Mouse (Mus musculus) lung, embryonic 14.5 days (tissue): ENCODE data around the gene Hoxd1. TPM values are rescaled to one million over a fixed set of nuclear protein-coding genes. Genes with fewer than 3 reads are reported as not detected.

Experiments used
- ATAC-seq: fragments of 200-750 bp; cut with Nextera tagmentation; 2 replicates; pipeline ENCODE4 v1.8.0; 2017; ENCODE audit warnings: mild to moderate bottlenecking, moderate TSS enrichment, moderate library complexity; ENCODE audit not compliant: insufficient read depth
- DNase-seq: peaks from one replicate; pipeline ENCODE4 v3.0.0-alpha.2; 2015
- H3K27ac ChIP-seq: fragments of 300-500 bp; sonication (generic); 2 replicates; pipeline ENCODE4 v1.5.1; 2014; ENCODE audit warnings: low read depth, mild to moderate bottlenecking, moderate library complexity
- H3K27me3 ChIP-seq: fragments of 300-500 bp; sonication (generic); 2 replicates; pipeline ENCODE4 v1.6.1; 2014; ENCODE audit warnings: low read length, control low read depth; ENCODE audit not compliant: insufficient read depth
- H3K36me3 ChIP-seq: fragments of 300-500 bp; sonication (generic); 2 replicates; pipeline ENCODE4 v1.6.1; 2014; ENCODE audit warnings: control low read depth; ENCODE audit not compliant: insufficient read depth
- H3K4me1 ChIP-seq: fragments of 300-500 bp; sonication (generic); 2 replicates; pipeline ENCODE4 v1.6.1; 2014; ENCODE audit warnings: antibody characterized with exemption, control low read depth; ENCODE audit not compliant: insufficient read depth
- H3K4me2 ChIP-seq: fragments of 300-500 bp; sonication (generic); 2 replicates; pipeline ENCODE4 v1.6.1; 2014; ENCODE audit warnings: mild to moderate bottlenecking
- H3K4me3 ChIP-seq: fragments of 300-500 bp; sonication (generic); 2 replicates; pipeline ENCODE4 v1.5.1; 2014; ENCODE audit warnings: low read depth, low read length
- H3K9ac ChIP-seq: fragments of 300-500 bp; sonication (generic); 2 replicates; pipeline ENCODE4 v1.6.1; 2014
- H3K9me3 ChIP-seq: fragments of 300-500 bp; sonication (generic); 2 replicates; pipeline ENCODE4 v1.6.1; 2016; ENCODE audit warnings: low read depth, low read length, control low read depth
- CTCF ChIP-seq: IDR thresholded peaks from 2 replicates; pipeline ENCODE4 v1.5.1; 2016; ENCODE audit warnings: antibody characterized with exemption, low read depth
- WGBS: fragments of 180-500 bp; shearing (Covaris S2); extraction: QIAGEN DNeasy Blood & Tissue Kit; methylation state at CpG from one replicate; pipeline ENCODE4 v1.1.7; 2014; 5-methylcytosine and 5-hydroxymethylcytosine counted together
- polyA plus RNA-seq: library from polyadenylated mRNA; unstranded; fragments of >200 nt; fragmentation: Nextera tagmentation; extraction: Ambion mirVana; gene quantifications from 2 replicates; pipeline ENCODE4 v1.2.1, GENCODE M21; 2014

Gene Hoxd1
- polyA plus RNA-seq, 1 experiment from 2014 or later = 0.09 TPM

- Histone ChIP-seq H3K27me3 (peaks cover 100% of the 10 kb centered on the region), H3K4me2 (no peak overlapping the region), H3K27ac (no peak overlapping the region), H3K9ac (no peak overlapping the region), H3K9me3 (no peaks in the 10 kb centered on the region), H3K36me3 (no peaks in the 10 kb centered on the region), H3K4me3 (no peak overlapping the region), H3K4me1 (no peaks in the 10 kb centered on the region)
- ATAC-seq = no peak
- TF ChIP-seq CTCF = no peak
- no peak for DNase-seq
- 35% methylated on average over 5 of the region's 5 CpGs for WGBS
These were observed 12.0 kb upstream of the Hoxd1 start for GRCm38 (mm10) chr2:74750731-74751250.

GRCm38 (mm10) chr2:74751861-74752260, 10.9 kb upstream of the Hoxd1 start:
- Histone ChIP-seq H3K9ac (no peak overlapping the region), H3K36me3 (no peaks in the 10 kb centered on the region), H3K27me3 (peaks cover 94% of the 10 kb centered on the region), H3K27ac (no peak overlapping the region), H3K9me3 (no peaks in the 10 kb centered on the region), H3K4me2 (no peak overlapping the region), H3K4me3 (no peak overlapping the region), H3K4me1 (no peaks in the 10 kb centered on the region)
- WGBS = 76% methylated on average over 1 of the region's 1 CpGs
- ATAC-seq (no peak), DNase-seq (no peak)
- TF ChIP-seq CTCF = no peak

GRCm38 (mm10) chr2:74752431-74753174, 10.2 kb upstream of the Hoxd1 start:
- Histone ChIP-seq H3K4me2 (peak overlapping the region; percentile 56), H3K9ac (peak overlapping the region; percentile 32; the same call in 1 of the 2 replicates), H3K27ac (no peak overlapping the region), H3K36me3 (no peaks in the 10 kb centered on the region), H3K4me1 (no peaks in the 10 kb centered on the region), H3K27me3 (peaks cover 94% of the 10 kb centered on the region), H3K9me3 (no peaks in the 10 kb centered on the region), H3K4me3 (peak overlapping the region; percentile 29)
- DNase-seq (no peak), ATAC-seq (no peak)
- TF ChIP-seq CTCF = no peak
- WGBS = 5% methylated on average over 45 of the region's 45 CpGs

- WGBS = 1% methylated on average over 22 of the region's 25 CpGs
These were observed 9.6 kb upstream of the Hoxd1 start for GRCm38 (mm10) chr2:74753175-74753523.

GRCm38 (mm10) chr2:74753711-74754110, 9.1 kb upstream of the Hoxd1 start:
- no peaks in the 10 kb centered on the region for H3K36me3 ChIP-seq
- TF ChIP-seq CTCF = no peak
- no peak overlapping the region for H3K4me2 ChIP-seq
- DNase-seq = no peak
- ATAC-seq = no peak
- H3K9me3 ChIP-seq = no peaks in the 10 kb centered on the region
- peaks cover 94% of the 10 kb centered on the region for H3K27me3 ChIP-seq
- no peak overlapping the region for H3K9ac ChIP-seq
- H3K4me1 ChIP-seq = no peaks in the 10 kb centered on the region
- WGBS = 27% methylated on average over 5 of the region's 5 CpGs
- no peak overlapping the region for H3K4me3 ChIP-seq
- H3K27ac ChIP-seq = no peak overlapping the region

More at GRCm38 (mm10) chr2:74753175-74753523, 9.6 kb upstream of the Hoxd1 start:
- H3K36me3 ChIP-seq = no peaks in the 10 kb centered on the region
- ATAC-seq = no peak
- no peak for TF ChIP-seq CTCF
- H3K27ac ChIP-seq = no peak overlapping the region
- peak overlapping the region; percentile 29 for H3K4me3 ChIP-seq
- DNase-seq = no peak
- peak overlapping the region; percentile 56 for H3K4me2 ChIP-seq
- peak overlapping the region; percentile 32; the same call in 1 of the 2 replicates for H3K9ac ChIP-seq
- H3K4me1 ChIP-seq = no peaks in the 10 kb centered on the region
- no peaks in the 10 kb centered on the region for H3K9me3 ChIP-seq
- peaks cover 94% of the 10 kb centered on the region for H3K27me3 ChIP-seq

GRCm38 (mm10) chr2:74760146-74760545, 2.6 kb upstream of the Hoxd1 start:
- ATAC-seq = no peak
- H3K4me1 ChIP-seq = peaks cover 7% of the 10 kb centered on the region; the same call in 1 of the 2 replicates
- no peak overlapping the region for H3K27ac ChIP-seq
- no peaks in the 10 kb centered on the region for H3K36me3 ChIP-seq
- H3K9me3 ChIP-seq = no peaks in the 10 kb centered on the region
- DNase-seq = no peak
- H3K4me3 ChIP-seq = no peak overlapping the region
- WGBS = 4% methylated on average over 1 of the region's 1 CpGs
- no peak for TF ChIP-seq CTCF
- no peak overlapping the region for H3K4me2 ChIP-seq
- no peak overlapping the region for H3K9ac ChIP-seq
- H3K27me3 ChIP-seq = peaks cover 85% of the 10 kb centered on the region

GRCm38 (mm10) chr2:74761941-74762340, 839 bp upstream of the Hoxd1 start:
- no peaks in the 10 kb centered on the region for H3K36me3 ChIP-seq
- DNase-seq (no peak), ATAC-seq (no peak)
- peaks cover 89% of the 10 kb centered on the region for H3K27me3 ChIP-seq
- H3K4me1 ChIP-seq = peaks cover 7% of the 10 kb centered on the region; the same call in 1 of the 2 replicates
- no peak overlapping the region for H3K27ac ChIP-seq
- no peak overlapping the region for H3K9ac ChIP-seq
- H3K4me2 ChIP-seq = no peak overlapping the region
- no peak overlapping the region for H3K4me3 ChIP-seq
- no peak for TF ChIP-seq CTCF
- WGBS = 4% methylated on average over 13 of the region's 13 CpGs
- H3K9me3 ChIP-seq = no peaks in the 10 kb centered on the region
